Mouse (Mus musculus) left cerebral cortex, postnatal 4 days (tissue): Measurements from ENCODE around the gene Pla2r1. TPM values are rescaled to one million over a fixed set of nuclear protein-coding genes. Genes with fewer than 3 reads are reported as not detected.

Experiments used
- DNase-seq: peaks from one replicate; pipeline ENCODE4 v3.0.0-alpha.2; 2022
- intact Hi-C: fragments of 180-260 bp; cut with DNase I; formaldehyde crosslinking; loops from one replicate; pipeline ENCODE4 v1.15.1; 2025
- total RNA-seq, 2 experiments: library from RNA; stranded (reverse); gene quantifications; 2 replicates each; pipeline ENCODE4 v1.2.3; 2021

Gene Pla2r1
- total RNA-seq, 2 experiments from 2014 or later, result 0.34 to 1.0 TPM

DNA sequence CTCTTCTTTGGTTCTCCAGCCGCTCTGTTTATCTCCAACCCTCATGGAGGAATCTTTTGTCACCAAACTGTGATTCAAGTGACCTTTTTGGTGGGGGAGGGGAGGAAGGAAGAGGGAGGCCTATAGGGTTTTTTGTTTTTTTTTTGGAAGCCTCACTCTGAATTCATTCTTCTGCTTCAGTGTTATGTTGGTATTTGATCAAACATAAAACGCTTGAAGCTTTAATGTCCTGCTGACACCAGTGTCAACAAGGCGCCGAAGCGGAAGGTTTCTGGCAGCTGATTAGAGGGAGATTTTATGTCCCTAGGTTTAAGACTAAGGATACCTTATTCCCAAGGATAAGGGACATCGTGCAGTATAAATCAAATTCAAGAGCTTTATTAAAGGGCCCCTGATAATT is 143.9 kb downstream of the Pla2r1 start:
- intact Hi-C loops, result no loop called here
- no peak for DNase-seq

DNA sequence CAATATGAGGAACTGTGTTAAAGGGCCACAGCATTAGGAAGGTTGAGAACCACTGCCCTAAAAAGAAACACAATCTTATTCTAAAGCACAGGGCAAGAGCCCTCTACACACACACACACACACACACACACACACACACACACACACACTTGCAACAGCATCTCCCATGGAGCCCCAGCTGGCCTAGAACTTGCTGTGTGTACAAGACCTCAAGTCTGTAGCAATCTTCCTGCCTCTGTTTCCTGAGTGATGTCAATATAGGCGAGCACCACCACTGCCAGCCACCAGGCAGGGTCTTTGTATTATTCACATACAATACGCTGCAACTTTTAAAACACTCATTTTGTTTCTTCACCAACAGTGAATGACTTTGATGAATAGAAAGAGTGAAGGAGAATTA is 145.7 kb downstream of the Pla2r1 start:
- intact Hi-C loops, result no loop called here
- DNase-seq, result no peak

DNA sequence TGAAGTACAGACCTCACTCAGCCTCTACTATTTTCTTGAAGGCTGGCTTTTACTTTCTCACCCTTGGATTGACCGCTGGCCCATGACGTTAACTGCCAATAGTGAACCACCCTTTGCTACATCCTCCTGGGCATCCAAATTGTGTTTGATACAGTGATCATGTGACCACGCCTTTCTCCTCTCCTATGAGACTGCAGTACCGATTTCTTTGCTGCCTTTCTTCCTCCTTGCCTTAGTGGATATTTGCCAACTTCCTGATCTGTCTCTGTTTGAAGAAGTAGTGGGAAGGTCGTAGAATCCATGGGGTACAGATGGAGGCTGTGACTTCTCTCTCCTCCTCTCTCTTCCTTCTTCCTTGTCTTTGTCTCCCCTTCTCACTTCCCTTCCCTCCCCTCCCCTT is 147.7 kb downstream of the Pla2r1 start:
- intact Hi-C loops, result no loop called here
- no peak for DNase-seq

DNA sequence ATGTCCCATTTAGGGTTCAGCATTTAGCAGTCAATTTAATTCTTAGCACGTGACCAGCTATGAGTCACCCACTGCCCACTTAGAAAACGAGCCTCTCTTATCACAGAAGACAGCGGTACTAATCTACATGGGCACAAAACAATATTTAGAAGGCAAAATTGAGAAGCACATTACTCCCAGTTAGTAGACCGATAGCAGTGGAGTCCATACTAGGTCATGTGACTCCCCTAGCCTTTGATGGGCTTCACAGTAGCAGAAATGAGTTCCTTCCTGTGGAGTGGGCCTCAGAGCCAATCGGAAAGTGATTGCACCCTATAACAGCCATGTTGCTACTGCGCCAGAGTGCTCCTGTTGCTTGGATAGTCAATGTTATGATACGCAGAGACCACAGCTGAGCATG is 148.3 kb downstream of the Pla2r1 start:
- no peak for DNase-seq
- intact Hi-C loops, result no loop called here

DNA sequence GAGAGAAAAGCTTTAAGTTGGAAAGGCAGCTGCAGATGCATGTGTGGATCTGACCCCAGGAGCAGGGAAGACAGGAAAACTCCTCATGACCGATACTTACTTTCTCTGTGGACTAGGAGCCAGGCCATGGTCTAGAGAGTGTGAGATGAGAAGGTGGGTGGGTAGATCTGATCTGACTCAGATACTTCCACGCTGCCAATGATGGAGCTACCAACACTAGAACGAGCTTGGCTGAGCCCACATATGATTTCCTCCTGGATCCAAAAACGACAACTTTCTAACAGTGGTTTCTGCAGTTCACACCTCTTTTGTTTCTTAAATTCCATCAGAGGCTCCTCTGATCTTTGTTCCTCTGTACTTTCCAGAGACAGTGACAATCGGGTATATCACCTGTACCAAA is 151.4 kb downstream of the Pla2r1 start:
- intact Hi-C loops, result no loop called here
- no peak for DNase-seq

DNA sequence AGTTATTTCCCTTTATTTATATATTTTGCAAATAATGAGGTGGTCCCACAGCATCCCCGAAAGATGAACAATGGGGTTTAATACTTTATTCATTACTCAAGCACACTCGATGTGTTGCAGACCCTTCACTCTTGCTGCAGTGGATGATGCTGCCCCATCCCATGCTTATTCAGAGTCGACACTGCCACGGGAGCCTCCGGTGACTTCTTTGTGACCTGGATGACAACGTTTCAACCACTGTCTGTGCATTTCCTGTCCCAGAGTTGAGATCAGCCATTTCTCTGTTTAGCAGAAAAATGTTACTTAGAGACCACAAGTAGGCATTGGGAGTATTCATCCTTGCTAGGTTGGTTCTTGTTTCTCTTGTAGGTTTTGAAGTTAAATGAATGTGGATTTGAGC is 159.3 kb downstream of the Pla2r1 start:
- intact Hi-C loops, result no loop called here
- DNase-seq, result no peak

DNA sequence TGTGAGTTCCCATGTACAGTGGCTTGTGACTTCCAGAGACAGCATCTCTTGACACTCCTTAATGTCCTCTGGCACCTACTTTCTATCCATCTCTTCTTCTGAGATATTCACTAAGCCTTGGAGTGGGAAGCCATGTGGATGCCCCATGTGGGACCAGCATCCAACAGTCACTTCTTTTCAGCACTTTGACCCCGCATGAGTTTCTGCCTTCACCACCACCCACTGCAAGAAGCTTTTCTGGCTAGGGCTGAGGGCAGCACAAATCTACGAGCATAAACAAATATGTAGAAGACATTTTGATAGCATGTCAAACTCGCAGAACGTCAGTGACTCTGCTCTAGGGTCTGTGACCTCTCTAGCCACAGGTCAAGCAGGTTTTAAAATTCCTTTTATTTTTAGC is 160.8 kb downstream of the Pla2r1 start:
- no peak for DNase-seq
- intact Hi-C loops, result no loop called here

DNA sequence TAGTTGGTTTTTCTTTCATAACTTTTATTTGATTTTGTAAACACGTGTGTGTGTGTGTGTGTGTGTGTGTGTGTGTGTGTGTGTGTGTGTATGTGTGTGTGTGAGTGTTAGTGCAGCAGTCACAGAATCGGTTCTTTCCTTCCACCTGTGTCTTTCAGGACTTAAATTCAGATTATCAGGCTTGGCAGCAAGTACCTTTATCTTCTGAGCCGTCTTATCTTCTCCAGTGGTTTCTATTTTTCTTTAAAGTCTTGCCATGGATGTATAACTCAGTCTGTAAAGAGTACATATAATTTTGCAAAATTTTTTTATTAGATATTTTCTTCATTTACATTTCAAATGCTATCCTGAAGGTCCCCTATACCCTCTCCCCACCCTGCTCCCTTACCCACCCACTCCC is 165.7 kb downstream of the Pla2r1 start:
- no peak for DNase-seq
- intact Hi-C loops, result no loop called here

DNA sequence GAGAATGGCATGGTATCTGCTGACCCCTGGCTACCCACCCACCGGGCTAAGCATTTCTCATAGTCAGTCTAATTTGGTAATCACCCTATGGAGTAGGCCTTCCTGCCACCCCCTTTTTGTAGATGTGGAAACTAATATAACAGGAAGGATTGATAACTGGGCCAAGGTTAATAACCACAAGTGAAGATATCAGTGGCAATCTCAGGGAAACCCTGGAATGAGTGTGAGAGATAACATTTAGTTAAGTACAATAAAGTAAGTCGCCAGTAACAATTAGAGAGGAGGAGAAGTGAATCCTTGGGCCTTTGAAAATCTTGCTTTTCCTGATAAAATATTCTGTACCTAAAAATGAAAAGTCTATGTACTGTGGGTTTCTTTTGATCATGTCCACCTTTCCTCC is 166.3 kb downstream of the Pla2r1 start:
- no peak for DNase-seq
- intact Hi-C loops, result no loop called here

DNA sequence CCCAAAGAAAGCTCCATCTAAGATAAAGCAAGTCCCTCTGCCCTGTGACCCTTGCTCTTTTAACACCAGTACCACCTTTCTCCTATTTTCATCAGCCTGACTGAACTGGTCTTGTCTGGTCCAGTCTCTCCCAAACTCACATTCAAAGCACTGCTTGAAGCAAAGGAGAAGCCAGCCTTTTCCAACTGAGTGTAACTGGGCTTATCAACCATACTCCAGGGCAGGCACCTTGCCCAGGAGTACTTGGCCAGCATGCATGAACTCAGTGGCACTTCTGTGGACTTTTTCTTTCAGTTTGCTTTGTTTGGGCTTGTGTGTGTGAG is 168.4 kb downstream of the Pla2r1 start:
- intact Hi-C loops, result no loop called here
- no peak for DNase-seq

DNA sequence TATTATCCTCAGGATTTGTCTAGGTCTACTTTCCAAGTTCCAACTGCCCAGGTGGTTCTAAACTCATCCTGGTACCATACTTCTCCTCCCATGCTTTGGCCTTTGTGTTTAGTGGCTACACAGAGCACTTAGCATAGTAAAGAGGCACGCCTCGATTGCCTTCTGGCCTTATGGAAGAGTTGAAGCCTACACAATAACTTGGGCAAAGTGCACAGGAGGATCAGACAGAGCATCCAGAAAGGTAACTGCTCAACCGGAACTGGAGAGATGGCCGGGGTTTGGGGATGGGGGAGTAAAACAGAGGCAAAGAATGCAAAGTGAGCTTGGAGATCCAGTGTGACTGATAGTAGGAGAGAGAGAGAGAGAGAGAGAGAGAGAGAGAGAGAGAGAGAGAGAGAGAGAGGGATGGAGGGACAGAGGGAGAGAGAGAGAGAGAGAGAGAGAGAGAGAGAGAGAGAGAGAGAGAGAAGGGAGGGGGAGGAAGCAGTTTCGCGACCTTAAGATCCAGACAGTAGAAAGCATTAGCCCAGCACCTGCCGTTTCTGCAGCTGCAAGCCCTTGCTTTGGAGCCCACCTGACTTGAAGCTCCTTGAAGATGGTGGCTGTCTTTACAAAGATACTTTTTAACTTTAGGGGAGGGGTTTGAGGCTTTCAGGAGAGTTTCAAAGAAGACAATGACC is 168.9 kb downstream of the Pla2r1 start:
- intact Hi-C loops, result no loop called here
- no peak for DNase-seq

DNA sequence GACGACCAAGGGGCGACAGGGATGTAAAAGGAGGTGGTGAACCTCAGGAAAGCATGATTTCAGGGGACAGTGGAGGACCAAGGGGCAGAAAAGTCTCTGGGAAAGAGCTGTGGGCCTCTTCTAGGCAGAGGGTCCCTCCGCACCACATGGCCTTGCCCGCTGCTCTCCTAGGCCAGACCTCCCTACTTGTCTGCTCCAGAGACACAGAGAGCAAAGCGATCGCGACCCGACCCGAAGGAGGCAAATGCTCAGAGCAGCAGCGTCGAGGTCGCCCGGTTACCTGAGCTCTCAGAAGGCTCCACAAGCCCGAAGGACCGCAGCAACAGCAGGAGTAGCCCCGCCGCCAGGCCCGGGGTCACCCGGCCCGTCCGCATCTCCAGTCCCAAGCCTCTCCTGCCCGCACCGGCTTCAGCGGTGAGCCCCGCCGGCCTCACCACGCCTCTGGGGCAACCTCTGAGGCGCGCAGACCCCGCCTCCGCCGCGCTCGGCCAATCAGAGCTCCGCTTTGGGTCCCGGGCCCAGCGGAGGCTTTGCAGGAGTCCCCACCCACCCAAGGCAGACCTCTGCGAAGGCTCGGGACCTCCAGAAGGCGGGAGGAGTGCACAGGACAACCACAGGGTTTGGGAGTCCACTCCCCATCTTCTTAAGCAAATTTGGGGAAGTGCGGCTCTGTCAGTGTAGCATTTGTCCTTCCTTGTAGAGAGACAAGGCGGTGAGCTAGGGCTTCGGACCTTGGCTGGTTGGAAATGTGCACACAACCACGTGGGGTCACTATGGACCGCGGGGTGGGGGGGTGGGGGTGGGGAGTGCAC is 170.0 kb downstream of the Pla2r1 start, which contains the start of gene Ly75:
Gene Ly75, minus strand, starts transcription at position 446 of the 812 bp plus-strand sequence.
- intact Hi-C loops, result no loop called here
- DNase-seq, result peak; percentile 75

DNA sequence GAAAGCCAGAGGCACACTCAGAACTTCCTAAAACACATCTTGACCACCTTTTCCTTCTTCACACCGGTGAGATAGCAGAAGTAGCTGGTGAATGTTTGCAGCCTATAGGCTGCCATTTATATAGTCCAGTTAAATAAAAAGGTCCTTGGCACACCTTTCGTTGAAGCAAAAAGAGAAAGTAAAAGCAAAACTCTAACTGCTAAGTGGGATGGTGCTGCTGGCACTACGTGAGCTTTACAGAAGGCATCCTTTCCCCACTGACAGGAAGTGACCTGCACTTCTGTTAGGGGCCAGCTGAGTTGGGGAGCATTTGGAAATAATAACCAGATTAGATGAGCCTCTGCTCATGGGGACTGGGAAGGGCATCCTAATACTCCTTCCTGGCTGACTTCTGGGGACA is 170.8 kb downstream of the Pla2r1 start:
- intact Hi-C loops, result no loop called here
- no peak for DNase-seq

DNA sequence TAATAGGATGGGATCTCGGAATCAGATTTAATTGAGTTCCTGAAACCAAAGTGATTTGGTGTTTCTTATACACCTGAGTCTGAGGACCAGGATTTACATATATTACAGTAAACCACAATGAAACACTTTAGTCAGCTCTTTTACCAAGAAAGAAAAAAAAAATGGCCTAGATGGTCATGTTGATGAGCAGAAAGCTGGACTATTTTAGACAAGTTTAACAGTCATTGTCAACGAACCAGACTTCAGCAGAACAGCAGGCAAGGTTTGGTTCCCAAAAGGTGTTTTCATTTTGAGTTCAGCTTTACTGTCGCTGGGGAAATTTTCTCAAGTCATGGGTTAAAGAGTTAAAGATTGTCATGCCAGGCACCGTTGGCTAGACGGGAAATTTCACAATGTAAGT is 175.8 kb downstream of the Pla2r1 start:
- no peak for DNase-seq
- intact Hi-C loops, result no loop called here

DNA sequence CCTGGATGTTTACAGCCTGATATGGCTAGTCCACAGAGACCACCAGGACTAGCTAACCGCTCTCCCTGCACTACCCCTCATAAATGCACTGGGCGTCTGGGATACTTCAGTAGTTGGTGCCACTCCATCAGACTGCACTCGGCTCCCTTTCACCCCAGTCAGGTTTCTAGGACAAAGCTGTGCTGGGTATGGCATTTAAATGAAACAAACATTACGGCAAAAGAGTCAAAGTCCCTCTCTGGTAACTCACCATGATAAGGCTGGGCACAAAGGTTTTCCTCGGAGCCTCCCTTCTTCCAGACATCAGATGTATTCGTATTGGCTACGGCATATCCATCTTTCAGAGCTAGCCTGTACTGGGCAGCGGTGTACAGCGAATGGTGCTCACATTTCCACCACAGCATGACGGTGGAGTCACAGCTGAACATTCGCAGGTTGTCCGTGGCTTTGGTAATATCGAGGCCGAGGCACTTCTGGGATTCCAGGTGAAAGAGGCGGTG is 177.4 kb downstream of the Pla2r1 start:
- DNase-seq, result no peak
- intact Hi-C loops, result no loop called here

DNA sequence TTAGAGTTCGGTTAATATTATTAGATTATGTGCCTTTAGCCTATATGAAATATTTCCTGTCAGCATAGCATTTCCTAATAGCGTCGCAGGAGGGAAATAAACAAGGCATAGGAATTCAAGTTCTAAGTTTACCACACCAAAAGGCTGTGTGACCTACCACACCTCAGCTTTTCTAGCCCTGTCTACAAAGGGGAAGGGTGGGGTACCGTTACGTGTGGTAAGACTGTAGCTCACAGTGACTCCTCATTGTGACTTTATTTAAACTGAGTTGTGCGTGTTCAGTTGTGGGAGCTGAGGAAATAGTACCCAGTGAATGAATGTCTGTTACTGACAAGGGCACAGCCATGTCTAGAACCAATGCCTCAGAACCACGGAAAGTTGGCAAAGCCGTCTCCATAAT is 178.0 kb downstream of the Pla2r1 start:
- intact Hi-C loops, result no loop called here
- DNase-seq, result no peak

DNA sequence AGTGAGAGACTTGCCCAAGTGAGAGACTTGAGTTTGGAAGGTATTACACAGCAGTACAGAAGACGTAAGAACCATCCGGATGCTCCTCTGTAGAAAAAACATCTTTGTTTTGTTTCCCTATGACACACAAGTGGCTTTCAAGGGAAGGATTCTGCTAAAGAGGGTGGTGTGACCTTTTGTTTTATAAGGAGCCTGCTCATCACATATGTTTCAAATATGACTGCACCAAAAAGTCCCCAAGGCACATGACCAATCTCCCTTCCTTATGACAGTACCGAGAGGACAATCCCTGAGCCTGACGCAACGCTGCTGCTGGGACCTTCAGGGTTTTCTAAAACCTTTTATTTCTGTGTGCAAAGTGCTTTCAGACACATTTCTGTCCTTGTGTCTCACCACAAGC is 182.9 kb downstream of the Pla2r1 start:
- no peak for DNase-seq
- intact Hi-C loops, result no loop called here

DNA sequence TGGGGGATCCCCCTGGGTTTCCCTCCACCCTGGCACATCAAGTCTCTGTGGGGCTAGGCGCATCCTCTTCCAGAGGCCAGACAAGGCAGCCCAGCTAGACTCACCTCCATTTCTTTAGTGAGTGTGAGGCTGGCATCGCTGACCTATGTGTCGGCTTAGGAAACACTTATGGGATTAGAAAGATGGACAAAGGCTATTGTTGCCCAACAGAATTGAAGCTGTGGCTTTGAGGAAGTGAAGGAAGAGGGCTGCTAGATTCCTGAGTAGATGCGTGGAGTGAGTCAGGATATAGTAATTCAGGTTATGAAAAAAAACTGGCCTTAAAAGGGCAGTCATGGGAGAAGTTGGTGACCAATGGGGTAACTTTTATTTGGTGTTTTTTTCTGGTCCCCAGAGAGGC is 183.7 kb downstream of the Pla2r1 start:
- intact Hi-C loops, result no loop called here
- DNase-seq, result no peak

DNA sequence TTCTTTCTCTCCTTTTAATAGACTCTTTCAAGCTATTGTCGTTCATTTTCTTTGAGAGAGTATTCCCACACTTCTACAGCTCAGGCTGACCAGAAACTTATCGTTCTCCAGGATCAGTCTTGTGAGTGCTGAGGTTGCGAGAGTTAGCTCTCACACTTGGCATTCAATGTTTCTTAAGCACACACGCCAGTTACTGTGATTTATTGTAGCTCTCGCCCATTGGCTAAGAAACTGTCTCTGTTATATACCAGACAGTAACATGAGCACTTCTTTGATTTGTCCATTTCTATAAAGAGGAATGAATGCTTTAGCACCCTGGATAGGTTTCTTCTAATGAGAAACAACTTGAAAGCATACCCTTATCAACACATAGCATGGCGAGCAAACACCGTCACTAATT is 185.2 kb downstream of the Pla2r1 start:
- intact Hi-C loops, result no loop called here
- DNase-seq, result no peak
